Mouse (Mus musculus): ENCODE data around the gene Rmi2.
A peak's percentile ranks its signal among the peaks of the same experiment; 100 is the strongest.

Gene Rmi2

GRCm38 (mm10) chr16:10865592-10865987, 30.7 kb downstream of the Rmi2 start:
- no peak for DNase-seq (ENCODE audit: low read depth, low spot score)

GRCm38 (mm10) chr16:10866841-10867240, 32.0 kb downstream of the Rmi2 start:
- no peak for DNase-seq (ENCODE audit: low read depth, low spot score)

GRCm38 (mm10) chr16:10867501-10867900, 32.6 kb downstream of the Rmi2 start:
- no peak for DNase-seq (ENCODE audit: low read depth, low spot score)

- peak; percentile 28 for DNase-seq (ENCODE audit: low read depth, low spot score)
These were observed 33.1 kb downstream of the Rmi2 start for GRCm38 (mm10) chr16:10867904-10868440.

GRCm38 (mm10) chr16:10870969-10871368, 36.1 kb downstream of the Rmi2 start:
- no peak for DNase-seq (ENCODE audit: low read depth, low spot score)

- DNase-seq (ENCODE audit: low read depth, low spot score), result no peak
These were observed 38.0 kb downstream of the Rmi2 start for GRCm38 (mm10) chr16:10872825-10873360.

- peak; percentile 53 for DNase-seq (ENCODE audit: low read depth, low spot score)
These were observed 38.8 kb downstream of the Rmi2 start for GRCm38 (mm10) chr16:10873654-10874053.

- no peak for DNase-seq (ENCODE audit: low read depth, low spot score)
These were observed 43.4 kb downstream of the Rmi2 start for GRCm38 (mm10) chr16:10878227-10878626.

- DNase-seq (ENCODE audit: low read depth, low spot score), result peak; percentile 44
These were observed 44.6 kb downstream of the Rmi2 start for GRCm38 (mm10) chr16:10879467-10879866.

- DNase-seq (ENCODE audit: low read depth, low spot score), result no peak
These were observed 46.5 kb downstream of the Rmi2 start for GRCm38 (mm10) chr16:10881231-10881962.

GRCm38 (mm10) chr16:10887436-10887835, 52.6 kb downstream of the Rmi2 start:
- DNase-seq (ENCODE audit: low read depth, low spot score), result no peak

- DNase-seq (ENCODE audit: low read depth, low spot score), result no peak
These were observed 55.5 kb downstream of the Rmi2 start for GRCm38 (mm10) chr16:10890363-10890762.

- no peak for DNase-seq (ENCODE audit: low read depth, low spot score)
These were observed 58.3 kb downstream of the Rmi2 start for GRCm38 (mm10) chr16:10893161-10893560.

- DNase-seq (ENCODE audit: low read depth, low spot score), result no peak
These were observed 61.0 kb downstream of the Rmi2 start for GRCm38 (mm10) chr16:10895906-10896305.

- DNase-seq (ENCODE audit: low read depth, low spot score), result no peak
These were observed 62.5 kb downstream of the Rmi2 start for GRCm38 (mm10) chr16:10897372-10897771.

- DNase-seq (ENCODE audit: low read depth, low spot score), result no peak
These were observed 65.9 kb downstream of the Rmi2 start for GRCm38 (mm10) chr16:10900736-10901135.

GRCm38 (mm10) chr16:10901956-10902355, 67.1 kb downstream of the Rmi2 start:
- no peak for DNase-seq (ENCODE audit: low read depth, low spot score)

- no peak for DNase-seq (ENCODE audit: low read depth, low spot score)
These were observed 68.0 kb downstream of the Rmi2 start for GRCm38 (mm10) chr16:10902849-10903248.

- no peak for DNase-seq (ENCODE audit: low read depth, low spot score)
These were observed 70.8 kb downstream of the Rmi2 start for GRCm38 (mm10) chr16:10905661-10906113.

- DNase-seq (ENCODE audit: low read depth, low spot score), result no peak
These were observed 75.7 kb downstream of the Rmi2 start for GRCm38 (mm10) chr16:10910541-10910940.

- no peak for DNase-seq (ENCODE audit: low read depth, low spot score)
These were observed 76.2 kb downstream of the Rmi2 start for GRCm38 (mm10) chr16:10911061-10911460.

- no peak for DNase-seq (ENCODE audit: low read depth, low spot score)
These were observed 80.2 kb downstream of the Rmi2 start for GRCm38 (mm10) chr16:10915066-10915465.

- DNase-seq (ENCODE audit: low read depth, low spot score), result no peak
These were observed 81.4 kb downstream of the Rmi2 start for GRCm38 (mm10) chr16:10916271-10916670.

Measured in retina, adult 2 months (tissue).